Mouse (Mus musculus): ENCODE data around the gene Prkcb.
A peak's percentile ranks its signal among the peaks of the same experiment; 100 is the strongest.

The Prkcb gene

GRCm38 (mm10) chr7:122367303-122368007, 78.9 kb downstream of the Prkcb start:
- no peak for DNase-seq (ENCODE audit: low spot score)

- DNase-seq (ENCODE audit: low spot score) = no peak
Observed at GRCm38 (mm10) chr7:122370488-122370887, 81.9 kb downstream of the Prkcb start.

- DNase-seq (ENCODE audit: low spot score) = peak; percentile 3
Observed at GRCm38 (mm10) chr7:122371947-122372346, 83.4 kb downstream of the Prkcb start.

- no peak for DNase-seq (ENCODE audit: low spot score)
Observed at GRCm38 (mm10) chr7:122372349-122372748, 83.8 kb downstream of the Prkcb start.

- DNase-seq (ENCODE audit: low spot score) = no peak
Observed at GRCm38 (mm10) chr7:122376845-122377244, 88.3 kb downstream of the Prkcb start.

DNA sequence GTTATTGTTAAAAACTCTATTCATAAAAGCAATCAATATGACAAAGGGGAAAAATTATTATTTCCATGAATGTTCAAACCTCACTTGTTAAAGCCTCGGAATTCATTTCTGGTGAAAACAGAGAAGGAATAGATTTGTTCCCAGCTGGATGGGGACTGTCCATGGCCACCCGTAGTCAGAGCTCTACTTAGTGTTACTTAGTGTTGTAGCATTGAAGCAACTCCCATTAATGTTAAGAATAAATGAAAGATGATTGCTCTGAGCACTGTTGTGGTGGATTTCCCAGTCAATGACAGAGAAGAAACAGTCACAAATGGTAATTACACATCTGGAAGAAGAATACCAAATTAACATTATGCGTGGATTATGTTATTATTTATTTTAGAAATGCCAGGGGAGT, 89.4 kb downstream of the Prkcb start:
- no peak for DNase-seq (ENCODE audit: low spot score)

GRCm38 (mm10) chr7:122378473-122378872, 89.9 kb downstream of the Prkcb start:
- no peak for DNase-seq (ENCODE audit: low spot score)

- DNase-seq (ENCODE audit: low spot score) = no peak
Observed at GRCm38 (mm10) chr7:122379292-122379691, 90.7 kb downstream of the Prkcb start.

DNA sequence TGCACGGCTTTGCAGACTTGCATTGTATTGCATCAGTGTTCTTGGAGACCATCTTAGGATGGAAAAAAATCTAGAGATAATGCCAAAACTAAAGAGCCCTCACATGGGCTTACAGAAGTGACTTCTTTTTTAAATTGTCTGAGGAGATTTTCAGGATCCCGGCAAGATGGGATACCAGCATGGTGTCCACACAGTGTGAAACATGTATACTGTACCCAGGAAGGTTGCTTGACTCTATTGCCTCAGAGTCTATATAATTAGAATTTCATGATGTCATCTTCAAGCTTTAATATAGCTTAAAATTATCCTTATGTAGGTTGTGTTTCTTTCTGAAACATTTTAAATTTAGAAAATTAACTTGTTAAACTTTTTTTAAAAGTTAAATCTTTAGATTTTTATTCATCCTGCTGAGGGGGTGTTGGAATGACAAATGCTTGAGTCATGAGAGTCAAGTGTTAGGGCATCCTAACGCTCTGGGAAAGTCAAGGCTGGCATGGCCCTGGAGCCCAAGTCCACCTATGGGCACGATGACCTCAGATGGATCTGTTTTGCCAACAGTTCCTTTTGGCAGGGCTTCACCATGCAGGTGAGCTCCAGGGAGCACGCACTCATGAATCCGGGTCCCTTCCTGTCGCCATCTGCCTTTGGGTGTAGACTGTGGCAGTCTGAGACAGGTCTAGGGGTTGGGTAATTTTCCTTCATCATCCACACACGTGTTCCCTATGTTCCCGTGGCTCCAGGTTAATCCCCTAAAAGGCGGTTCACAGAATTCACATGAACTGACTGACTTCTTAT, 92.0 kb downstream of the Prkcb start:
- no peak for DNase-seq (ENCODE audit: low spot score)

DNA sequence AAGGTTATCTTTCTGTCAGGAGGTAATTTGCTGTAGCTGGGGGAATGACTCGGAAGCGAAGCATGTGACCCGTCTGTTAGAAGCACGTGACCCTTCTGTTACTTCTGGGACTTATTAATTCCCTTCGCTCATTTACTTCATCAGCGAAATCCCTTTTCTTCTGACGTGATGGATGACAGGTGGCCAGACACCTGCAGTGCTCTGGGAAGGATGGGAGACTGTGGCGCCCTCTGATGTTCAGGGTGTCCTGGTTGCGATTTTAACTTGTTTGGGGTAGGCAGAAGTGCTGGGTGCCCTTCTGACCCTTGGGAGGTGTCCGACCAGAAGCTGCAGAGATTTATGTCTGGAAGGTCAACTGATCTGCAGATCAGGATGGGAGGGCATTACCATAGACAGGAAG, 93.0 kb downstream of the Prkcb start:
- no peak for DNase-seq (ENCODE audit: low spot score)

DNA sequence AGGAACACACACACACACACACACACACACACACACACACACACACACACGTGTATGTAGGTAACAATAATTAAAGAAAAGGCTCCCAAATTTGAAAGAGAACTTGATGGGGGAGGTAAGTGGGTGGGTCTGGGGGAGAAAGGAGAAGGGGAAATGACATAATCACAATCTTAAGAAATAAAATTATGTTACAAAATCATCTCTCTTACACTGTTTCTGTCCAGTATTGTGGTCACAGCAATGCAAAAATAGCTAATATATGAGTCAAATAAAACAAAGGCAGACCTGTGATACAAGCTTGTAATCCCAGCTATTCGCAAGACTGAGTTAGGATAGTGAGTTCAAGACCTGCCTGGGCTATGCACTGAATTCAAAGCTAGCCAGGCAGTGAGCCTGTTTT, 94.7 kb downstream of the Prkcb start:
- no peak for DNase-seq (ENCODE audit: low spot score)

DNA sequence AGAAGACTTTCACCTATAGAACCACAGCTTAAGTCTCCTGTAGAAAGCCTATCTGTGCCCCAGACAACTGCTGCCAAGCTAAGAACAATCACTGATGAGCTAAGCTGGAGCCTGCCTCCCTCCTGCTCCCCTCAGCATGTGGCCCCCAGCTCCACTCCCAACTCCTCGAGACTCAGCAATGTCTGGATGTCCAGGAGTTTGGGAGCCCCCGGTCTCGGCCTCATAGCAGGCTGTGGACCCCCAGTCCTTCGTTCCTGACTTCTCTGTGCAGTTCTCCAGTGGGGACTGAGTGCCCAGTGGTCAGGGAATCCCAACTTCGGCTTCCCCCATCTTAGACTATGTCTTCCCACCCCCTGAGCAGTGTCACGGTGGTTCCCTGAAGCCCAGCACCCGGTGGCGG, 96.3 kb downstream of the Prkcb start:
- DNase-seq (ENCODE audit: low spot score) = no peak

GRCm38 (mm10) chr7:122386567-122386966, 98.0 kb downstream of the Prkcb start:
- no peak for DNase-seq (ENCODE audit: low spot score)

GRCm38 (mm10) chr7:122387896-122388295, 99.3 kb downstream of the Prkcb start:
- DNase-seq (ENCODE audit: low spot score) = no peak

DNA sequence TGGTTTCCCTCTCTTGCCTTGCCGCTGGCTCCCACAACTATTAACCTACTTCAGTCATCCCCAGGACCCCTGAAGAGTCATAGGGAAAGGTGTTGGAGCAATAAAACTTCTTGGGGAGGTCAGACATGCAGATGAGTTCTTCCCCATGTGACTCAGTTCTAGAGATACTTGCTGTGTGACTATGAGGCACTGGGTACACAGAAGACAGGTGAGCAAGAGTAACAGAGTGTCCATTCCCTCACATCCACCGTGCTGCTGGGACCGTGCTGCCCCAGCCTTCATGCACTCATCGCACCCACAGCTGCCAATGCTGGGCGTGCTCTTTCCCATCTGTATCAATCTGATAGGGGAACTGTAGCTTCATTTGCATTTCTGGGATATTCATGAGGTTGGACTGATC, 100.3 kb downstream of the Prkcb start:
- DNase-seq (ENCODE audit: low spot score) = no peak

DNA sequence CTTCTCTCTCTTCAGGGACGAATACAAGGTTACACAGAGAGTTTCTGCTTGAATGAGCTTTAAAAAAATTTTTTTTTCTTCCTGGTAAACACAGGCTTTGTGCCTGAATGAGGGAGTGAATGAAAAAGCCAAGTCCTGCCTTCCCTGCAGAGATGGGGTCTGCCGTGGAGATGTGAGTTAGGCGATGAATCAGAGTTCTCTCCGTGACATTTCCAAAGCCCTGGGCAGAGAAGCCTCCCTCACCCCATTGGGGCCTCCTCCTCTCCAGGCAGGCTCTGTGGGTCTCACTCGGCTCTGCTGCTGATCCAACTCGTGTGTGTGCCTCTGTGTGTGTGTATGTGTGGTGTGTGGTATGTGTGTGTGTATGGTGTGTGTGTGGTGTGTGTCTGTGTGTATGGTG, 101.1 kb downstream of the Prkcb start:
- DNase-seq (ENCODE audit: low spot score) = no peak

DNA sequence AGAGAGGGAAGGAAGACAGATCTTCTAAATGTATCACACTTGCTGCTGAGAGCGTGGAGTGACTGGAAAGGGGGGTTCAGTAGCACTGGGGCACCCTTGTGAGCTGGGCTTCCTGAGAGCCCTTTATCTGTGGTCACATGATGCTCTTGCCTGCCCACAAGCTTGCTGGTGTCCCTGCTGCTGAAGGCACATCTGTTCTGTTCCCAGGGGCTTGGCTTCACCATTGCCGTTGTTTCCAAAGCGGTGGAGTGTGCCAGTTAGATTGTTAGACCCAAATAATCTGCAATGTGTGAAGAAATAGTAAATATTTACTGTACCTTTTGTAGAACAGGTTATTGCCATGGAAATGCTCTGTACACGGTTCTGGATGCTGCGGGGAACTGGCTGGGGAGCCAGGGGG, 101.6 kb downstream of the Prkcb start:
- no peak for DNase-seq (ENCODE audit: low spot score)

DNA sequence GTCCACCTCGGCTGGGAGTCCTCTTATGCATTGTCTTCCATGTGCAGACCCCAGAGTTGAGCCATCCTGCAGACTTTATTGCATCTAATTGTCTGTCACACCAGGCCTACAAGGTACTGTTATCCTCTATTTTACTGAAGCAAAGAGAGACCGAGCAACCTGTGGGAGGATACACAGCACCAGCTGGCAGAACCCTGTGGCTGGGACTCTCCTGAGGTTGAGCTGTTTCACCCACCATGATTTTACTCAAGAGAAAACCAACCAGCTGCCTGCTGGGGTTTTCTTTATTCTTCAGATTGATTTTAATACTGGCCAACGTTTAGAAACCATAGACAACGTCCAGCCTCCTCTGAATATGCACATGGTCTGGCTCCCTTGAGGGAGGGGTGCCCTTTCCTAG, 102.1 kb downstream of the Prkcb start:
- DNase-seq (ENCODE audit: low spot score) = no peak

- no peak for DNase-seq (ENCODE audit: low spot score)
Observed at GRCm38 (mm10) chr7:122391382-122391781, 102.8 kb downstream of the Prkcb start.

- DNase-seq (ENCODE audit: low spot score) = no peak
Observed at GRCm38 (mm10) chr7:122393964-122394363, 105.4 kb downstream of the Prkcb start.

GRCm38 (mm10) chr7:122395159-122395975, 106.8 kb downstream of the Prkcb start:
- DNase-seq (ENCODE audit: low spot score) = no peak

GRCm38 (mm10) chr7:122395976-122396315, 107.4 kb downstream of the Prkcb start:
- DNase-seq (ENCODE audit: low spot score) = no peak

- DNase-seq (ENCODE audit: low spot score) = no peak
Observed at GRCm38 (mm10) chr7:122397699-122398098, 109.1 kb downstream of the Prkcb start.

Measured in adipocyte (in vitro differentiated cells).